In the genomic region with DNA sequence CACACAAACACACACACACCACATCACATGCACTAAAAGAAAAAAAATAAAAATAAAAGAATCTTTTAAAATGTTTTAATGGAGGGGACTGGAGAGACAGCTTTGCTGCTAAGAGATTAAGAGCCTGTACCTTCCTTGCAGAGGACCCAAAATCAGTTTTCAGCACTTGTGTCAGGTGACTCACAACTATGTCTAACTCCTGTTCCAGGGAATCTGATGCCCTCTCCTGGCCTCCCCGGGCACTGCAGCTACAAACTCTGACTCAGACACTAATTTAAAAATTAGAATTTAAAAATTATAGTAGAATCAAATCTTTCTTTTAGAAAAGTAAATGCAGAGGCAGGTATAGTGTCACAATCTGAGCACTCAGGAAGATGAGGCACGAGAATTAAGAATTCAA, we compare ENCODE assay signal across 9 mouse cellular contexts. TPM values are rescaled to one million over a fixed set of nuclear protein-coding genes. Genes with fewer than 3 reads are reported as not detected.
DNase-seq lines count a peak whose midpoint lies in the region; ATAC-seq and TF ChIP-seq lines count a peak whose summit lies in the region.
"Had no signal": no experiment of that assay in that cellular context is flagged by ENCODE, and none has a peak within 500 bp of the region (broad histone marks: within the 10 kb centered on the region; RNA-seq: fewer than 3 reads in every experiment).

No protein-coding gene starts in this region.

- WGBS in forebrain, postnatal 0 days = 90% methylated on average over 2 of the region's 2 CpGs
- 84% methylated on average over 2 of the region's 2 CpGs for WGBS in forebrain, embryonic 13.5 days
- WGBS in midbrain, embryonic 16.5 days = 99% methylated on average over 2 of the region's 2 CpGs

- TF ChIP-seq POLR2A in bone marrow macrophage, adult 2 months (IDR thresholded peaks at IDR 0.05; ENCODE audit: borderline replicate concordance, low read depth, low read length) = no peak

- no peaks in the 10 kb centered on the region for H3K9me3 ChIP-seq in forebrain, postnatal 0 days (ENCODE audit: low read length)
- H3K9me3 ChIP-seq in forebrain, embryonic 13.5 days (replicated peaks) = no peaks in the 10 kb centered on the region
- no peaks in the 10 kb centered on the region for H3K9me3 ChIP-seq in midbrain, embryonic 16.5 days (replicated peaks; ENCODE audit: control insufficient read depth, low read length, poor library complexity, severe bottlenecking)

- H3K36me3 ChIP-seq in forebrain, postnatal 0 days (ENCODE audit: insufficient read depth) = peaks cover 8% of the 10 kb centered on the region; the same call in 1 of the 2 replicates
- H3K36me3 ChIP-seq in forebrain, embryonic 13.5 days (ENCODE audit: poor library complexity, severe bottlenecking) = peaks cover 49% of the 10 kb centered on the region
- H3K36me3 ChIP-seq in midbrain, embryonic 16.5 days (ENCODE audit: control insufficient read depth, insufficient read depth, low read length) = peaks cover 3% of the 10 kb centered on the region; the same call in 1 of the 2 replicates

- H3K4me1 ChIP-seq in forebrain, postnatal 0 days (ENCODE audit: insufficient read depth) = no peaks in the 10 kb centered on the region
- no peaks in the 10 kb centered on the region for H3K4me1 ChIP-seq in forebrain, embryonic 13.5 days
- H3K4me1 ChIP-seq in bone marrow macrophage, adult 2 months (ENCODE audit: control insufficient read depth, insufficient read depth, low read length) = peaks cover 2% of the 10 kb centered on the region; the same call in 1 of the 2 replicates
- no peaks in the 10 kb centered on the region for H3K4me1 ChIP-seq in midbrain, embryonic 16.5 days (ENCODE audit: control insufficient read depth, insufficient read depth, low read length)

- no peak for ATAC-seq in forebrain, postnatal 0 days
- no peak for ATAC-seq in forebrain, embryonic 13.5 days
- no peak for ATAC-seq in midbrain, embryonic 16.5 days

- H3K4me2 ChIP-seq in forebrain, postnatal 0 days (ENCODE audit: low read depth) = no peak overlapping the region
- H3K4me2 ChIP-seq in forebrain, embryonic 13.5 days = no peak overlapping the region
- no peak overlapping the region for H3K4me2 ChIP-seq in midbrain, embryonic 16.5 days (ENCODE audit: low read length)

- H3K27me3 ChIP-seq in forebrain, postnatal 0 days (ENCODE audit: insufficient read depth, low read length) = no peaks in the 10 kb centered on the region
- H3K27me3 ChIP-seq in forebrain, embryonic 13.5 days = no peaks in the 10 kb centered on the region
- no peaks in the 10 kb centered on the region for H3K27me3 ChIP-seq in midbrain, embryonic 16.5 days (ENCODE audit: control insufficient read depth, insufficient read depth, low read depth, low read length)

- H3K4me3 ChIP-seq in forebrain, postnatal 0 days (ENCODE audit: low read depth, low read length) = no peak overlapping the region
- H3K4me3 ChIP-seq in forebrain, embryonic 13.5 days = no peak overlapping the region
- H3K4me3 ChIP-seq in bone marrow macrophage, adult 2 months (ENCODE audit: insufficient read depth, low read length) = no peak overlapping the region
- no peak overlapping the region for H3K4me3 ChIP-seq in midbrain, embryonic 16.5 days (ENCODE audit: low read depth, low read length)

- no peak overlapping the region for H3K27ac ChIP-seq in forebrain, postnatal 0 days (ENCODE audit: low read depth, low read length)
- H3K27ac ChIP-seq in forebrain, embryonic 13.5 days = no peak overlapping the region
- H3K27ac ChIP-seq in bone marrow macrophage, adult 2 months (ENCODE audit: insufficient read depth, low read depth, low read length) = no peak overlapping the region
- H3K27ac ChIP-seq in midbrain, embryonic 16.5 days (ENCODE audit: low read length) = no peak overlapping the region

- DNase-seq in forebrain, postnatal 0 days = no peak
- peak; percentile 23 for DNase-seq in right cerebral cortex, postnatal 14 days
- no peak for DNase-seq in right cerebral cortex, postnatal 10 days (ENCODE audit: low spot score in 2 of 2)
- DNase-seq in lung, postnatal 25 days (ENCODE audit: low spot score) = peak; percentile 28
- DNase-seq in frontal cortex, postnatal 14 days (ENCODE audit: low spot score in 2 of 2) = no peak

- H3K9ac ChIP-seq in forebrain, postnatal 0 days = no peak overlapping the region
- no peak overlapping the region for H3K9ac ChIP-seq in forebrain, embryonic 13.5 days
- H3K9ac ChIP-seq in midbrain, embryonic 16.5 days (ENCODE audit: low read depth, low read length) = no peak overlapping the region

- peak; percentile 40; the same call in 1 of the 2 replicates for TF ChIP-seq CTCF in forebrain, postnatal 0 days (IDR thresholded peaks at IDR 0.05; ENCODE audit: low read depth)
- TF ChIP-seq CTCF in bone marrow macrophage, adult 2 months (IDR thresholded peaks at IDR 0.05; ENCODE audit: low read depth, low read length) = peak; percentile 42

RNA-seq across cellular contexts. Expression of gene Pex16, which starts 51.8 kb away (rescaled TPM):
- total RNA-seq in forebrain, postnatal 0 days (2014; rRNA removed) = 33.5 and 41.1 TPM in 2 replicates
- 53.2 and 53.7 TPM in 2 replicates for polyA plus RNA-seq in forebrain, postnatal 0 days (2015; fragmentation: Nextera tagmentation; extraction: Ambion mirVana)
- 33.8 and 33.9 TPM in 2 replicates for polyA plus RNA-seq in forebrain, embryonic 13.5 days (2015; fragmentation: Nextera tagmentation; extraction: Ambion mirVana)
- 14.3 and 17.7 TPM in 2 replicates for polyA plus RNA-seq in bone marrow macrophage, adult 2 months (2012; ENCODE audit: insufficient read depth, insufficient read length, missing spikeins)
- polyA plus RNA-seq in midbrain, embryonic 16.5 days (2015; fragmentation: Nextera tagmentation; extraction: Ambion mirVana) = 39.7 and 40.1 TPM in 2 replicates

RNA-seq across cellular contexts. Expression of gene Large2, which starts 52.0 kb away (rescaled TPM):
- total RNA-seq in forebrain, postnatal 0 days (2014; rRNA removed) = 0.10 and 1.8 TPM in 2 replicates
- polyA plus RNA-seq in forebrain, postnatal 0 days (2015; fragmentation: Nextera tagmentation; extraction: Ambion mirVana) = 1.1 and 1.5 TPM in 2 replicates
- 1.5 and 2.4 TPM in 2 replicates for polyA plus RNA-seq in forebrain, embryonic 13.5 days (2015; fragmentation: Nextera tagmentation; extraction: Ambion mirVana)
- not detected in 2 replicates for polyA plus RNA-seq in bone marrow macrophage, adult 2 months (2012; ENCODE audit: insufficient read depth, insufficient read length, missing spikeins)
- polyA plus RNA-seq in midbrain, embryonic 16.5 days (2015; fragmentation: Nextera tagmentation; extraction: Ambion mirVana) = 1.9 and 2.0 TPM in 2 replicates
- total RNA-seq: heart, postnatal 36 days had no signal

RNA-seq across cellular contexts. Expression of gene 1700029I15Rik, which starts 59.7 kb away (rescaled TPM):
- 2.3 and 2.6 TPM in 2 replicates for total RNA-seq in forebrain, postnatal 0 days (2014; rRNA removed)
- 2.4 and 3.1 TPM in 2 replicates for polyA plus RNA-seq in forebrain, postnatal 0 days (2015; fragmentation: Nextera tagmentation; extraction: Ambion mirVana)
- 6.2 and 6.6 TPM in 2 replicates for polyA plus RNA-seq in forebrain, embryonic 13.5 days (2015; fragmentation: Nextera tagmentation; extraction: Ambion mirVana)
- 1.1 and 1.7 TPM in 2 replicates for polyA plus RNA-seq in bone marrow macrophage, adult 2 months (2012; ENCODE audit: insufficient read depth, insufficient read length, missing spikeins)
- polyA plus RNA-seq in midbrain, embryonic 16.5 days (2015; fragmentation: Nextera tagmentation; extraction: Ambion mirVana) = 6.1 and 9.5 TPM in 2 replicates

Comparison
In these comparisons a context has a peak if more than half of its experiments do, and no peak if none do; other contexts are left out.
1. DNase-seq: peak in right cerebral cortex, postnatal 14 days (single experiment) and lung, postnatal 25 days (single experiment); none in forebrain, postnatal 0 days (single experiment), right cerebral cortex, postnatal 10 days (0 of 2) and frontal cortex, postnatal 14 days (0 of 2).